Mouse (Mus musculus): Measurements from ENCODE around the gene Gorasp1. TPM values are rescaled to one million over a fixed set of nuclear protein-coding genes. Genes with fewer than 3 reads are reported as not detected.

The Gorasp1 gene
- polyA plus RNA-seq, 1 experiment from 2014 or later: 29.9 TPM

DNA sequence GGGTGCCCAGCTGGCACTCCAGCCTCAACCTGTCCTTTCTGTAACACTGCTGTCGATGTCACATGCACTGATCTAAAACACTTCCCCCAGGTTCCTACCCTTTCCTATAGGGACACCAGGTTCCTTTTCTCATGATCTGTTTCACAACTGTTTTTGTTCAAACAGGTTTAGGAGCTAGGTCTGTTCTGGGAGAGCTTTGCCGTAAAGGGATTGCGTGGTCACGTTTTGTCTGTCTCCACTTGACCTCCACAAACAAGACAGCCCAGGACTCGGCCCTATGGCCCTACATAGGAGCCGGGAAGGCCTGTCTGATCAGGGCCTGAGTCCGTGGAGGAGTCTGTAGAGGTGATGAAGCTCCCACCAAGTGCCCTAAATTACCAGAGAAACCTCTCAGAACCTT is 32.4 kb upstream of the Gorasp1 start:
- no peak for DNase-seq (ENCODE audit: extremely low spot score, low spot score)
- 87% methylated on average over 7 of the region's 7 CpGs for WGBS
- peaks cover 18% of the 10 kb centered on the region for H3K4me1 ChIP-seq
- peaks cover 38% of the 10 kb centered on the region for H3K36me3 ChIP-seq (replicated peaks)
- H3K4me3 ChIP-seq: no peak overlapping the region
- no peaks in the 10 kb centered on the region for H3K27me3 ChIP-seq (ENCODE audit: poor library complexity, severe bottlenecking)
- H3K27ac ChIP-seq: no peak overlapping the region
- H3K9me3 ChIP-seq: 0 out of 2 replicates have a peak, but pooled peaks cover 3% of the 10 kb centered on the region

DNA sequence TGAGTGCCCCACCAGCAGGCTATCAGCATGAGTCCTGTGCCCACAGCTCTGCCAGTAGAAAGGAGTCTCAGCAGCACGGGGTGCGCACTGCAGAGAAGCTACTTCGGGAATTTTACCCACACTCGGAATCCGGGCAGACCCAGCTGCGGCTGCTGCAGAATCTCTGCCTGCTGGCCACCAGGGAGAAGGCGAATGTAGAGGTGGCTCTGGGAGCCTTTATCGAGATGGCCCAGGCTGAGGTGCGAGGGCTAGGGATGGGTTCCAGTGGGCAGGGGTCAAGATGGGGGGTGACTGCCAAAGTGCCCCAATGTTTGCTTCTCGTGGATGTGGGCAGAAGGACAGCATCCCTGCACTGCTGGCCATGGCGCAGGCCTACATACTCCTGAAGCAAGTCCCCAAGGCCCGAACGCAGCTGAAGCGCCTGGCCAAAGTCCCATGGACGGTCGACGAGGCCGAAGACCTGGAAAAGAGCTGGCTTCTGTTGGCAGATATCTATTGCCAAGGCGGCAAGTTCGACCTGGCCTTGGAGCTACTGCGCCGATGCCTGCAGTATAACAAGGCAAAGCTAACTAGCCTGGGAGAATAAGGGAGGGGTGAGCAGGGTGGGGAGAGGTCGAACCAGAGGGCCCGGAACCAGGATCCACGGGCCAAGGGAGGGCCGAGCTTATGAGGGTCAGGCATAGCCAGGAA is 29.0 kb upstream of the Gorasp1 start:
- no peak for DNase-seq (ENCODE audit: extremely low spot score, low spot score)
- Histone ChIP-seq H3K36me3 (replicated peaks) (0 out of 2 replicates have a peak, but pooled peaks cover 5% of the 10 kb centered on the region), H3K27ac (no peak overlapping the region), H3K4me1 (peaks cover 31% of the 10 kb centered on the region), H3K9me3 (no peaks in the 10 kb centered on the region), H3K27me3 (ENCODE audit: poor library complexity, severe bottlenecking) (peaks cover 19% of the 10 kb centered on the region), H3K4me3 (no peak overlapping the region)
- WGBS: 86% methylated on average over 26 of the region's 26 CpGs

DNA sequence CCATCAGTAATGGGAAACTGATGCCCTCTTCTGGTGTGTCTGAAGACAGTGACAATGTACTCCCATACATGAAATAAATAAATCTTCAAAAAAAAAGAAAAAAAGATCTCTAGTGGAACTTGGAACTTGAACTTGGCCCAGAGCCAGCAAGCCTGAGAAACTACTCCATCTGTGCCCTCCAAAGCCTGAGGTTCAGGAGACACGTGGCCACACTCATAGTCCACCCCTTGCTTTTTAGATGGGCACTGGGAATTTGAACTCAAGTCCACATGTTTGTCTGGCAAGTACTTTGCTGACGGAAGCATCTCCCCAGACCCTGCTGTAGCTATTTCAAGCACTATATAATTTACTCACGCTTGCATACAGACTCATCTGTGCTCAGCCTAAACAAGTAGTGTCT is 27.8 kb upstream of the Gorasp1 start:
- 76% methylated on average over 3 of the region's 3 CpGs for WGBS
- H3K36me3 ChIP-seq (replicated peaks): no peaks in the 10 kb centered on the region
- H3K9me3 ChIP-seq: no peaks in the 10 kb centered on the region
- H3K27ac ChIP-seq: no peak overlapping the region
- peaks cover 19% of the 10 kb centered on the region for H3K27me3 ChIP-seq (ENCODE audit: poor library complexity, severe bottlenecking)
- DNase-seq (ENCODE audit: extremely low spot score, low spot score): no peak
- H3K4me1 ChIP-seq: peaks cover 20% of the 10 kb centered on the region
- H3K4me3 ChIP-seq: no peak overlapping the region

GRCm38 (mm10) chr9:119964206-119964605 is 26.8 kb upstream of the Gorasp1 start:
- WGBS: 83% methylated on average over 3 of the region's 3 CpGs
- Histone ChIP-seq H3K36me3 (replicated peaks) (no peaks in the 10 kb centered on the region), H3K27ac (no peak overlapping the region), H3K9me3 (no peaks in the 10 kb centered on the region), H3K27me3 (ENCODE audit: poor library complexity, severe bottlenecking) (peaks cover 19% of the 10 kb centered on the region), H3K4me1 (peaks cover 14% of the 10 kb centered on the region), H3K4me3 (no peak overlapping the region)
- no peak for DNase-seq (ENCODE audit: extremely low spot score, low spot score)

DNA sequence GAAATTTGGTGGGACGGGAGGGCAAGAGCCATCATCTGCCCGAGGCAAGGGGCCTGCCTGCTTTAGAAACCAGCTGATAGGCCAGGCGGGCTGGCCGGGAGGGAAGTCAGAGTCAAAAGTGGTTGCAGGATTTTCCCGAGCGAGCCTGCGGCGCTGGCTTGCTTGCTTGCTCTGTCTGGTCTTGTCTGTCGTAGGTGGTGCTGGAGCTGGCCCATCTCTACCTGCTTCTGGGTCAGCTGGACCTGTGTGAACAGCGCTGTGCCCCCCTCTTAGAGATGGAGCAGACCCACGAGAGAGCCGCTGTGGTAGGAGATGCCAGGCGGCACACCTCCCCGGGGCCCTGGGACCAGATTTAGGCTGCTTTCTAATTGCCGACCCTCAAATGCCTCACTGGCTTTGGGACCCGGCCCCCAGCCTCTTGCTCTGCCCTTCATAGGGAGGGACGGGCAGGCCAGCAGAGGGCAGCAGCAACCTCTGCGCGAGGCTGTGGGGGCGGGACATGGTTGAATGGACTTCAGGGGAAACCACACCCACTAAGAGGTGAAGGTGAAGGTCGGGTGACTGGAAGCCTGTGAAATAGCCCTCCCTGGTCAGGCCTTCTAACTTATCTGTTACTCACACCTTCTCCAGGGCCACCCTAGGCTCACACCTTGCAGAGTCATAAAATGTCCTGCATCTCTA is 25.8 kb upstream of the Gorasp1 start:
- peaks cover 19% of the 10 kb centered on the region for H3K27me3 ChIP-seq (ENCODE audit: poor library complexity, severe bottlenecking)
- 9% methylated on average over 21 of the region's 21 CpGs for WGBS
- peak; percentile 79 for DNase-seq (ENCODE audit: extremely low spot score, low spot score)
- H3K27ac ChIP-seq: peak overlapping the region; percentile 57
- no peaks in the 10 kb centered on the region for H3K36me3 ChIP-seq (replicated peaks)
- H3K9me3 ChIP-seq: no peaks in the 10 kb centered on the region
- H3K4me3 ChIP-seq: peak overlapping the region; percentile 35
- peaks cover 14% of the 10 kb centered on the region for H3K4me1 ChIP-seq

DNA sequence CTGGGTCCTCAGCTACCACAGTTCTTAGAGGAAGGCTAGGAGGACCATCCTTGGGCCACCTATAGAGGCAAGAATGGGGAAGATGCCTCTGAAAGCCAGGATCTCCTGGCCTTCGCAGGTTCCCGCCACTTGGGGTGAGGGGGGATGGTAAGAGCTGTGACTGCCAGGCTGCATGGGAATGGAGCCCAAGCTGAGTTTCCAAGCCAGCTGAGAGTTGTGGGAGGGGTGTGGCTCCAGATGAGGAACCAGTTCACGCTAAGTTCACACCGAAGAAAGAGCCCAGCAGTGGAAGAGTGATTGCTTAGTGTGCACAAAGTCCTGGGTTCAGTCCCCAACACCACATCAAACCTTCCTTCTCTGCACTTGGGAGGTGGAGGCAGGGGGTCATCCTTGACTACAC is 24.9 kb upstream of the Gorasp1 start:
- WGBS: 76% methylated on average over 4 of the region's 4 CpGs
- no peak overlapping the region for H3K4me3 ChIP-seq
- H3K27me3 ChIP-seq (ENCODE audit: poor library complexity, severe bottlenecking): peaks cover 19% of the 10 kb centered on the region
- H3K36me3 ChIP-seq (replicated peaks): no peaks in the 10 kb centered on the region
- H3K4me1 ChIP-seq: peaks cover 14% of the 10 kb centered on the region
- no peaks in the 10 kb centered on the region for H3K9me3 ChIP-seq
- no peak for DNase-seq (ENCODE audit: extremely low spot score, low spot score)
- no peak overlapping the region for H3K27ac ChIP-seq

GRCm38 (mm10) chr9:119958835-119959234 is 21.5 kb upstream of the Gorasp1 start:
- no peaks in the 10 kb centered on the region for H3K36me3 ChIP-seq (replicated peaks)

GRCm38 (mm10) chr9:119951388-119951787 is 14.0 kb upstream of the Gorasp1 start:
- Histone ChIP-seq H3K4me1 (no peaks in the 10 kb centered on the region), H3K27me3 (ENCODE audit: poor library complexity, severe bottlenecking) (no peaks in the 10 kb centered on the region), H3K9me3 (no peaks in the 10 kb centered on the region), H3K4me3 (no peak overlapping the region), H3K27ac (no peak overlapping the region), H3K36me3 (replicated peaks) (no peaks in the 10 kb centered on the region)
- DNase-seq (ENCODE audit: extremely low spot score, low spot score): no peak
- WGBS: 92% methylated on average over 9 of the region's 9 CpGs

More at GRCm38 (mm10) chr9:119958835-119959234, 21.5 kb upstream of the Gorasp1 start:
- Histone ChIP-seq H3K4me3 (no peak overlapping the region), H3K27me3 (ENCODE audit: poor library complexity, severe bottlenecking) (peaks cover 14% of the 10 kb centered on the region), H3K4me1 (peaks cover 14% of the 10 kb centered on the region), H3K27ac (no peak overlapping the region), H3K9me3 (no peaks in the 10 kb centered on the region)
- DNase-seq (ENCODE audit: extremely low spot score, low spot score): no peak
- whole genome bisulfite sequencing: 85% methylated on average over 9 of the region's 9 CpGs

- no peaks in the 10 kb centered on the region for H3K9me3 ChIP-seq
- no peaks in the 10 kb centered on the region for H3K36me3 ChIP-seq (replicated peaks)
- DNase-seq (ENCODE audit: extremely low spot score, low spot score): no peak
- H3K4me1 ChIP-seq: no peaks in the 10 kb centered on the region
- H3K27me3 ChIP-seq (ENCODE audit: poor library complexity, severe bottlenecking): no peaks in the 10 kb centered on the region
- H3K4me3 ChIP-seq: no peak overlapping the region
- no peak overlapping the region for H3K27ac ChIP-seq
- WGBS: 58% methylated on average over 6 of the region's 6 CpGs
Measured at GRCm38 (mm10) chr9:119950434-119950833, 13.1 kb upstream of the Gorasp1 start.

- Histone ChIP-seq H3K27me3 (ENCODE audit: poor library complexity, severe bottlenecking) (no peaks in the 10 kb centered on the region), H3K4me3 (no peak overlapping the region), H3K4me1 (no peaks in the 10 kb centered on the region), H3K9me3 (no peaks in the 10 kb centered on the region), H3K27ac (no peak overlapping the region), H3K36me3 (replicated peaks) (no peaks in the 10 kb centered on the region)
- no peak for DNase-seq (ENCODE audit: extremely low spot score, low spot score)
- 74% methylated on average over 3 of the region's 3 CpGs for WGBS
Measured at GRCm38 (mm10) chr9:119948804-119949203, 11.4 kb upstream of the Gorasp1 start.

DNA sequence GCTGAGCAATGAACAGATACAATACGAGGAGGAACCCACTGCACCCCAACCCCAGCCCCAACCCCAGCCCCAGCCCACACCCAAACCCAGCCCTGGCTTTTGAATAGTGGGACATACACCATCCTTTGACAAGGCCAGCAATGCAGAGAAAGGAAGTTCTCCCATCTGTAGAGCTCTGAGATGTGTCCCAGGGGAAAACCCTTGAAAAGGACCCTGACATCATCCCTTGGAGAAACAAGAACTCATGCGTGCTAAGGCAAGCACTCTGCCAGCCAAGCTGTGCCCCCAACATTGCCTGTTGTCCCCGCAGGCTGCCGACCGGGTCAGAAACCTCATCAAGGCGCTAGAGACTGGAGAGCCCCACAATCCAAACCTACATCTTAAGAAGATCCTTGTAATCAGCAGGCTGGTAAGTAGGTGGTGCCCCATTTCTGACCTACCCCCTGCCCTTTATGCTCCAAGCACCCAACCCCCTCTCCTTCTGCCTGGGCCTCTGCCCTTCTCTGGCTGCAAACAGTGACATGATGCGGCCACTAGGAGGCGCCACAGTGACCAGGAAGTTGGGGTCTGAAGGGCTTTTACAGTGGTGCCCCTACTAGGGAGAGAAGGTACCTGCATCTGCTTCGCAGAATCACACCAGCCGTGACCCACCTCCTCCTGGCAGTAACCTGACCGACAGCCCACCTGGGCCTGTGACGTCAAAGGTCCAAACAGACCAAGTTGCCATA is 8.0 kb upstream of the Gorasp1 start:
- 73% methylated on average over 12 of the region's 12 CpGs for WGBS
- Histone ChIP-seq H3K4me1 (0 out of 2 replicates have a peak, but pooled peaks cover 4% of the 10 kb centered on the region), H3K27me3 (ENCODE audit: poor library complexity, severe bottlenecking) (no peaks in the 10 kb centered on the region), H3K27ac (no peak overlapping the region), H3K36me3 (replicated peaks) (no peaks in the 10 kb centered on the region), H3K9me3 (no peaks in the 10 kb centered on the region), H3K4me3 (no peak overlapping the region)
- DNase-seq (ENCODE audit: extremely low spot score, low spot score): no peak

DNA sequence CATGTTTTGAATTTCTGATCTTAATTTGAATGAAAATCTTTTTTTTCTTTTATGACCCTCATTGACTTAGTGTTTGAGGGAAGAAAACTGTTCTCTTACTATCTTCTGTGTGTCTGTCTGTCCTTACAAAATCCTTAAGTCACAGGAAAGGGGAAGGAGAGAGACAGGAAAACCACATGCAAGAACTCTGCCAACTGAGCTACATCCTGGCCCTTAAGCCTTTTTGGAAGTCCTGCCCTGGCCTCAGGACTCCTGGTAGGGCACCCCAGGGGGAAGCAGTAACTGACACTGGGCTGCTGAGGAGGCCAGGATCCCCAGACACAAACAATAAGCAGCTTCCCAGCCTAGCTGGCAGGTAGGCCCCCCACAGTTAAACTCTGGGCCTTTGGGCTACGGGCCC is 6.0 kb upstream of the Gorasp1 start:
- H3K27me3 ChIP-seq (ENCODE audit: poor library complexity, severe bottlenecking): no peaks in the 10 kb centered on the region
- no peak overlapping the region for H3K4me3 ChIP-seq
- DNase-seq (ENCODE audit: extremely low spot score, low spot score): no peak
- H3K36me3 ChIP-seq (replicated peaks): no peaks in the 10 kb centered on the region
- 0 out of 2 replicates have a peak, but pooled peaks cover 9% of the 10 kb centered on the region for H3K4me1 ChIP-seq
- H3K9me3 ChIP-seq: no peaks in the 10 kb centered on the region
- WGBS: 79% methylated on average over 1 of the region's 1 CpGs
- H3K27ac ChIP-seq: no peak overlapping the region

GRCm38 (mm10) chr9:119941861-119942260 is 4.5 kb upstream of the Gorasp1 start:
- Histone ChIP-seq H3K4me1 (peaks cover 23% of the 10 kb centered on the region), H3K27me3 (ENCODE audit: poor library complexity, severe bottlenecking) (no peaks in the 10 kb centered on the region), H3K9me3 (no peaks in the 10 kb centered on the region), H3K27ac (no peak overlapping the region; the same call in 1 of the 2 replicates), H3K36me3 (replicated peaks) (no peaks in the 10 kb centered on the region), H3K4me3 (no peak overlapping the region)
- no peak for DNase-seq (ENCODE audit: extremely low spot score, low spot score)
- 91% methylated on average over 14 of the region's 14 CpGs for WGBS

Data from forebrain, embryonic 10.5 days (tissue).